In the genomic region with DNA sequence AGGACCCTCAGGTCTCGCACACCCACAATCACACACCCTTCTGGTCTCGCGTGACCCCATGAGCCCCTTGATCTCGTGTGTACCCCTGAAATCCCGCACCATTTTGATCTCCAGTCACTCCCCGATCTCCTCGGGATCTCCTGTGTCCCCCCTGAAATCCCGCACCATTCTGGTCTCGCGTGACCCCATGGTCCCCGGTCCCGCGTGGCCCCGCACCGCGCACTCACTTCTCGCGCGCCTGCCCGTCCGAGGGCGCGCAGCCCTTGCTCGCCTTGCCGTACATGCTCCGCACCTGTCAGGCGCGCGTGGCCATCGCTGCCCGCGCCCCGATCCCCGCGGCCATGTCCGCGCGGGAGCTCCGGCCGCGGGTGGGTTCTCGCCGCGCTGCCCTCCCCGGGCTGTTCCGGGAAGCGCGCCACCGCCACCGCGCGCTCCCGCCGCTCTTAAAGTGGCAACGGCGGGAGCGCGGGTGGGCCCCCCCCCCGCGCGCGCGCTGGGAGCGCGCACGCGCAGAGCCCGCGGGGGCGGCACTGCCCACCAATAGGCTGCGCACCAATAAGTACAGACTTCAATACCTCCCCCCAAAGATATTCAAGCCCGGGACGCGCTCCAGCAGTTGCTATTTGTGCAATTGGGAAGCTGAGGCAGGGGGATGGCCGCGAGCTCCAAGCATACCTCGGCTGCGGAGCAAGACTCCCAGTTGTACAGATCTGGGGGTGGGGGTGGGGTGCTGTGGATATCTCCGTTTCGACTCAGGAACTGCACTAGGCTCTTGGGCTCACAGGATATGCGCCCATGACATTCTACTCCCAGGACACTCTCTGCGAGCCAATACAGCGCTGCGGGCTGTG, we compare ENCODE assay signal across 8 mouse cellular contexts. TPM values are rescaled to one million over a fixed set of nuclear protein-coding genes. Genes with fewer than 3 reads are reported as not detected.
A peak's percentile ranks its signal among the peaks of the same experiment; 100 is the strongest.
DNase-seq lines count a peak whose midpoint lies in the region; ATAC-seq and TF ChIP-seq lines count a peak whose summit lies in the region.

No protein-coding gene starts in this region.

- peak overlapping the region; percentile 88 for H3K4me2 ChIP-seq in forebrain, embryonic 13.5 days
- peak overlapping the region; percentile 83 for H3K4me2 ChIP-seq in hindbrain, embryonic 15.5 days
- peak overlapping the region; percentile 95 for H3K4me2 ChIP-seq in limb, embryonic 15.5 days

- peak overlapping the region; percentile 76 for H3K27ac ChIP-seq in bone marrow macrophage, adult 2 months (ENCODE audit: insufficient read depth, low read depth, low read length)
- H3K27ac ChIP-seq in forebrain, embryonic 13.5 days, result peak overlapping the region; percentile 31; the same call in 1 of the 2 replicates
- H3K27ac ChIP-seq in hindbrain, embryonic 15.5 days (replicated peaks), result peak overlapping the region; percentile 83
- H3K27ac ChIP-seq in limb, embryonic 15.5 days, result peak overlapping the region; percentile 99

- peaks cover 9% of the 10 kb centered on the region; the same call in 1 of the 2 replicates for H3K27me3 ChIP-seq in forebrain, embryonic 13.5 days
- H3K27me3 ChIP-seq in hindbrain, embryonic 15.5 days, result no peaks in the 10 kb centered on the region
- H3K27me3 ChIP-seq in limb, embryonic 15.5 days, result no peaks in the 10 kb centered on the region

- peak overlapping the region; percentile 94 for H3K9ac ChIP-seq in forebrain, embryonic 13.5 days
- peak overlapping the region; percentile 83 for H3K9ac ChIP-seq in hindbrain, embryonic 15.5 days
- peak overlapping the region; percentile 85 for H3K9ac ChIP-seq in limb, embryonic 15.5 days

- no peak for DNase-seq in lung, adult 2 months
- DNase-seq in lung, postnatal 25 days (ENCODE audit: low spot score), result no peak
- DNase-seq in naive thymus-derived CD4-positive, alpha-beta T cell, adult 2 months (ENCODE audit: low read depth), result peak; percentile 74
- DNase-seq in urinary bladder, postnatal 10 days (ENCODE audit: low spot score), result no peak

- TF ChIP-seq POLR2A in lung, adult 2 months (IDR thresholded peaks at IDR 0.05; ENCODE audit: borderline replicate concordance, extremely low read depth, low read depth, low read length), result 0 out of 2 replicates have a peak, but pooled peaks have one; percentile 29
- TF ChIP-seq POLR2A in bone marrow macrophage, adult 2 months (IDR thresholded peaks at IDR 0.05; ENCODE audit: borderline replicate concordance, low read depth, low read length), result no peak

- H3K36me3 ChIP-seq in forebrain, embryonic 13.5 days (ENCODE audit: poor library complexity, severe bottlenecking), result 0 out of 2 replicates have a peak, but pooled peaks cover 2% of the 10 kb centered on the region
- H3K36me3 ChIP-seq in hindbrain, embryonic 15.5 days, result no peaks in the 10 kb centered on the region
- H3K36me3 ChIP-seq in limb, embryonic 15.5 days, result peaks cover 9% of the 10 kb centered on the region; the same call in 1 of the 2 replicates

- WGBS in lung, adult 2 months, result 1% methylated on average over 84 of the region's 84 CpGs
- WGBS in forebrain, embryonic 13.5 days, result 2% methylated on average over 84 of the region's 84 CpGs
- WGBS in hindbrain, embryonic 15.5 days, result 1% methylated on average over 84 of the region's 84 CpGs
- 1% methylated on average over 72 of the region's 84 CpGs for WGBS in limb, embryonic 15.5 days

- peak; percentile 10; the same call in 1 of the 2 replicates for ATAC-seq in forebrain, embryonic 13.5 days
- ATAC-seq in hindbrain, embryonic 15.5 days (ENCODE audit: low FRiP score, low read depth), result peak; percentile 15; the same call in 1 of the 2 replicates
- no peak for ATAC-seq in limb, embryonic 15.5 days (ENCODE audit: insufficient number of reproducible peaks, low FRiP score, low TSS enrichment, low read depth)

- no peaks in the 10 kb centered on the region for H3K9me3 ChIP-seq in forebrain, embryonic 13.5 days (replicated peaks)
- H3K9me3 ChIP-seq in hindbrain, embryonic 15.5 days, result no peaks in the 10 kb centered on the region
- H3K9me3 ChIP-seq in limb, embryonic 15.5 days, result no peaks in the 10 kb centered on the region

- peak overlapping the region; percentile 91 for H3K4me3 ChIP-seq in lung, adult 2 months (replicated peaks; ENCODE audit: extremely low read depth, low read depth, low read length)
- peak overlapping the region; percentile 84 for H3K4me3 ChIP-seq in bone marrow macrophage, adult 2 months (ENCODE audit: insufficient read depth, low read length)
- peak overlapping the region; percentile 84 for H3K4me3 ChIP-seq in forebrain, embryonic 13.5 days
- H3K4me3 ChIP-seq in hindbrain, embryonic 15.5 days, result peak overlapping the region; percentile 84
- peak overlapping the region; percentile 77 for H3K4me3 ChIP-seq in limb, embryonic 15.5 days

- TF ChIP-seq CTCF in lung, adult 2 months (IDR thresholded peaks at IDR 0.05; ENCODE audit: insufficient read depth, low read length), result no peak
- TF ChIP-seq CTCF in bone marrow macrophage, adult 2 months (IDR thresholded peaks at IDR 0.05; ENCODE audit: low read depth, low read length), result no peak

- H3K4me1 ChIP-seq in lung, adult 2 months (ENCODE audit: control insufficient read depth, insufficient read depth, low read length), result peaks cover 19% of the 10 kb centered on the region
- H3K4me1 ChIP-seq in bone marrow macrophage, adult 2 months (ENCODE audit: control insufficient read depth, insufficient read depth, low read length), result peaks cover 26% of the 10 kb centered on the region
- peaks cover 69% of the 10 kb centered on the region for H3K4me1 ChIP-seq in forebrain, embryonic 13.5 days
- peaks cover 66% of the 10 kb centered on the region for H3K4me1 ChIP-seq in hindbrain, embryonic 15.5 days (replicated peaks)
- H3K4me1 ChIP-seq in limb, embryonic 15.5 days, result peaks cover 63% of the 10 kb centered on the region

RNA-seq across cellular contexts. Expression of a gene that starts 0.5 kb away (rescaled TPM):
- polyA plus RNA-seq in lung, adult 2 months (2012; rRNA removed), result 228 and 351 TPM in 2 replicates
- polyA plus RNA-seq in bone marrow macrophage, adult 2 months (2012; ENCODE audit: insufficient read depth, insufficient read length, missing spikeins), result 106 and 123 TPM in 2 replicates
- 81.9 and 101 TPM in 2 replicates for polyA plus RNA-seq in forebrain, embryonic 13.5 days (2015; fragmentation: Nextera tagmentation; extraction: Ambion mirVana)
- 150 and 172 TPM in 2 replicates for polyA plus RNA-seq in hindbrain, embryonic 15.5 days (2015; fragmentation: Nextera tagmentation; extraction: Ambion mirVana)
- 119 and 120 TPM in 2 replicates for polyA plus RNA-seq in limb, embryonic 15.5 days (2015; fragmentation: Nextera tagmentation; extraction: Ambion mirVana)

RNA-seq across cellular contexts. Expression of a gene that starts 7.8 kb away (rescaled TPM):
- polyA plus RNA-seq in lung, adult 2 months (2012; rRNA removed), result 10.4 and 10.5 TPM in 2 replicates
- 185 and 197 TPM in 2 replicates for polyA plus RNA-seq in bone marrow macrophage, adult 2 months (2012; ENCODE audit: insufficient read depth, insufficient read length, missing spikeins)
- 0.65 and 0.68 TPM in 2 replicates for polyA plus RNA-seq in forebrain, embryonic 13.5 days (2015; fragmentation: Nextera tagmentation; extraction: Ambion mirVana)
- polyA plus RNA-seq in hindbrain, embryonic 15.5 days (2015; fragmentation: Nextera tagmentation; extraction: Ambion mirVana), result 1.1 and 2.2 TPM in 2 replicates
- polyA plus RNA-seq in limb, embryonic 15.5 days (2015; fragmentation: Nextera tagmentation; extraction: Ambion mirVana), result 3.2 and 3.3 TPM in 2 replicates

RNA-seq across cellular contexts. Expression of a gene that starts 13.9 kb away (rescaled TPM):
- 102 and 112 TPM in 2 replicates for polyA plus RNA-seq in lung, adult 2 months (2012; rRNA removed)
- 36.0 and 41.4 TPM in 2 replicates for polyA plus RNA-seq in bone marrow macrophage, adult 2 months (2012; ENCODE audit: insufficient read depth, insufficient read length, missing spikeins)
- 87.1 and 105 TPM in 2 replicates for polyA plus RNA-seq in forebrain, embryonic 13.5 days (2015; fragmentation: Nextera tagmentation; extraction: Ambion mirVana)
- polyA plus RNA-seq in hindbrain, embryonic 15.5 days (2015; fragmentation: Nextera tagmentation; extraction: Ambion mirVana), result 146 and 152 TPM in 2 replicates
- 111 and 123 TPM in 2 replicates for polyA plus RNA-seq in limb, embryonic 15.5 days (2015; fragmentation: Nextera tagmentation; extraction: Ambion mirVana)

RNA-seq across cellular contexts. Expression of a gene that starts 24.1 kb away (rescaled TPM):
- polyA plus RNA-seq in lung, adult 2 months (2012; rRNA removed), result 5.4 and 6.6 TPM in 2 replicates
- polyA plus RNA-seq in bone marrow macrophage, adult 2 months (2012; ENCODE audit: insufficient read depth, insufficient read length, missing spikeins), result 3.3 and 4.9 TPM in 2 replicates
- 0.15 TPM in 1 of 2 replicates, not detected in the other for polyA plus RNA-seq in forebrain, embryonic 13.5 days (2015; fragmentation: Nextera tagmentation; extraction: Ambion mirVana)
- polyA plus RNA-seq in hindbrain, embryonic 15.5 days (2015; fragmentation: Nextera tagmentation; extraction: Ambion mirVana), result 0.25 and 0.30 TPM in 2 replicates
- polyA plus RNA-seq in limb, embryonic 15.5 days (2015; fragmentation: Nextera tagmentation; extraction: Ambion mirVana), result 0.16 and 0.24 TPM in 2 replicates

RNA-seq across cellular contexts. Expression of a gene that starts 52.1 kb away (rescaled TPM):
- polyA plus RNA-seq in lung, adult 2 months (2012; rRNA removed), result 32.2 and 33.7 TPM in 2 replicates
- 33.0 and 35.2 TPM in 2 replicates for polyA plus RNA-seq in bone marrow macrophage, adult 2 months (2012; ENCODE audit: insufficient read depth, insufficient read length, missing spikeins)
- 64.6 and 80.8 TPM in 2 replicates for polyA plus RNA-seq in forebrain, embryonic 13.5 days (2015; fragmentation: Nextera tagmentation; extraction: Ambion mirVana)
- 76.5 and 77.8 TPM in 2 replicates for polyA plus RNA-seq in hindbrain, embryonic 15.5 days (2015; fragmentation: Nextera tagmentation; extraction: Ambion mirVana)
- 57.5 and 60.7 TPM in 2 replicates for polyA plus RNA-seq in limb, embryonic 15.5 days (2015; fragmentation: Nextera tagmentation; extraction: Ambion mirVana)

Comparison
In these comparisons a context has a peak if more than half of its experiments do, and no peak if none do; other contexts are left out.
1. H3K27ac ChIP-seq: peak in every context shown above with its lines; median percentile 99 in limb, embryonic 15.5 days; 83 in hindbrain, embryonic 15.5 days; 76 in bone marrow macrophage, adult 2 months; 31 in forebrain, embryonic 13.5 days.
2. RNA of a gene that starts 7.8 kb away (polyA plus RNA-seq): 185 to 197 TPM in bone marrow macrophage, adult 2 months; 10.4 to 10.5 TPM in lung, adult 2 months, 3.2 to 3.3 TPM in limb, embryonic 15.5 days, 1.1 to 2.2 TPM in hindbrain, embryonic 15.5 days and 0.65 to 0.68 TPM in forebrain, embryonic 13.5 days; every median in the first group is over 10 times any median in the second.
3. Peak in every context shown above with its lines, with median percentiles within 50 percentile points of each other: H3K4me3 ChIP-seq, H3K4me2 ChIP-seq and H3K9ac ChIP-seq.